Mouse (Mus musculus): ENCODE data around the gene Olfr224.
"Not testable (repeated sequence)": the region's sequence is repeated elsewhere in the genome, so short reads cannot be mapped to it uniquely, and the experiment has no call there.

Olfr224 gene

DNA sequence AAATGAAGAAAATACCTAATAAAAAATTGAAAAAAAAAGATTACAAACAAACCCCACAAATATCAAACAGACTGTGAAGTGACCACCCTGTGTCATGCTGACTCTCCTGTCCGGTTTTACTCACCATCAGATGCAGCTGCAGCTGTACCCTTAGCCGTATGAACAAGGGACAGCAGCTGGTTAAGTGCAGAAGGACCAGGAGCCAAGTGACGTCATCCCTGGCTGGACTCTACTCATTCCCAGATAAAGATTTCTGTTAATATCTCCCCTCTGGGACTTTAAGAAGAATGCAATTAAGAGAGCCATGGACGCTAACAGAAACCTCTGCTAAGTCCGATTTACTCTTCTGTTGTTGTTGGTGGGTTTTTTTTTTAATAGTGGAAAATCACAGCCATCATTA lies at the start of gene Olfr224:
Olfr224 (minus strand) TSS at position 149 of the 400 bp plus-strand sequence.
- DNase-seq, result no peak

DNA sequence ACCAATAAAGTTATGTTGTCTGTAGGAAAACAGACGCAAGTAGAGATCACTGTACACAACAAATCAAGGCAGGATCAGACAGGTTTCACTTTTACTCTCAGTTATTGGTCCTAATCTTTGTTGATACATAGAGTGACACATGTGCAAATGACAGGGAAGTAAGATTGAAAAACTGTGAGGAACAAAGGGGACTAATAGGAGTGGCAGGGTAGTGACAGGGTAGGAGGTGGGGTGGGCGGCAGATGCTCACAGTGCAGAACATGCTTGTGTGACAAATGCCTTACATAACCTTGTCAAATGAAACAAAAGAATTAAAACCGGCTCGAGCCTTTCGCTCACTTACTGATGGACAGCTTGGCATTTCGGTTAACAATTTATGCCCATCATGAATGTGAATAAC lies 48.4 kb upstream of the Olfr224 start:
- no peak for DNase-seq

DNA sequence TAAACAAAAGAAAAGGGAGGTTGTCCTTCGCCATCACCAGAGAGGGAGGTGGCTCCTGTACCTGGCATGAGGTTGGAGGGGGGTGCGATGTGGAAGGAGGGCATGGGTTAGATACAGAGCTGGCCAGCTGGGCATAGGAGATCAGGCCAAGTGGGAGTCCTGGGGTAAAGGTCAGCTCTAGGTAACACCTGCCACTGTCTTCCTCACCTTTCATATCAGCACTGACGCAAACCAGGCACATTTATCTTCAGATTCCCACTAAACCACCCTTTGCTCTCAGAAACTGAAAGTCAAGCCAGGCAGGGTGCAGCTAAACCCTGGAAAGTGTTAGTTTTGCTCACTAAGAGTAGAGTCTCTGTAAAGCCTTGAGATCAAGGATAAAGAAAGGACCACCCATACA lies 48.0 kb upstream of the Olfr224 start:
- no peak for DNase-seq

DNA sequence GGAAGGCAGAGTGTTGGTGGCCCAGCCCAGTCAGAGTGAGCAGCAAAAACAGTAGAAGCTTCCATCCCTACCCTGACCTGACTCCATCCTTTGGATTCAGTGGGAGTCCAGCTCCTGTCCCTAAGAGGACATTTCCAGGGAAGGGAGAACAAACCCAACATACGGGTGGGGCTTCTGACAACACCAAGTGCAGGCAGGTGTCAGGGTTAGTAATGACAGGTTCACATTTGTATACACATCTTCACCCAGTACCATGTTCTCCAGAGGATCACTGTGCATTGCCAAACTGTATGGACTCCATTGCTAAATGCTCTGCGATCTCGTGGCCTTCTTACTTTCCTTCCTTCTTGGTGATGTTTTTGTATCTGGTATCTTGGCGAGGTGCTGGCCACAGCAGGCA lies 45.6 kb upstream of the Olfr224 start, which contains the start of gene 2210407C18Rik:
2210407C18Rik (minus strand) TSS at position 101 of the 400 bp plus-strand sequence.
- DNase-seq, result no peak

DNA sequence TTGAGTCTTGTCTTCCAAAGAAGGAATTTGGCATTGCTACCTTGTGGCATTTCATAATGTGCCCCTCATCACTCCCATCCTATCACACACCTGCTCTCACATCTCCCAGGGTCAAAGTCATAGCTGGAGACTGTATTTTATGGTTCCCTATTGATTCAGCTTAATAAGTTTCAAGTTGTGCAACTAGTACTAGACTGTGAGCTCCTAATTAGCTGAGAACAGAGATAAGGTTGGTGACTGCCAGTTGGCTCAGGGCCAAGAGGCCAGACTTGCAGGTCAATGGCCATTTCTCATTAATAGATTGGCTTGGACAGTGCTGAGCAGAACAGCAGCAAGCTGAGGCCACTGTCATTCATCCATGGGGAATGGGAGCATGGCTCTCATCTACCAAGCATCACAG lies 44.2 kb upstream of the Olfr224 start:
- DNase-seq, result no peak

DNA sequence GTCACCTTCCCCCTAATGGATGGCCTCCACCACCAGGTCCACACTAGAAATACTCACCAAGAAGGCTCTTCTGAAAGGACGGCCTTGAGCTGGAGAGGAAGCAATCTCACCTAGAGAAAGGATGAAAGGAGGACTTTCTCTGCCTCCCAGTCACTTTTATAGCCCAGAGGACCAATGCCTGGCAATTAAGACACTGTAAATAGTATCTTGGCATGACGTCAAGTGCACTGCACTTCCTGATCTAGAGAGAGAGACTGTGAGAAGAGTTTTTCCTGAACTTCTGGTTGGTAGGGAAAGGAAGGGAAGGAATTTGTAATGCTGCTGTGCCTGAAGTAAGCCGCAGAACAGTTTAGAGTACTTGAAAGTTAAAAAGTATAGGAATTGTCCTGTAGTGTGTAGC lies 43.0 kb upstream of the Olfr224 start:
- DNase-seq, result no peak

DNA sequence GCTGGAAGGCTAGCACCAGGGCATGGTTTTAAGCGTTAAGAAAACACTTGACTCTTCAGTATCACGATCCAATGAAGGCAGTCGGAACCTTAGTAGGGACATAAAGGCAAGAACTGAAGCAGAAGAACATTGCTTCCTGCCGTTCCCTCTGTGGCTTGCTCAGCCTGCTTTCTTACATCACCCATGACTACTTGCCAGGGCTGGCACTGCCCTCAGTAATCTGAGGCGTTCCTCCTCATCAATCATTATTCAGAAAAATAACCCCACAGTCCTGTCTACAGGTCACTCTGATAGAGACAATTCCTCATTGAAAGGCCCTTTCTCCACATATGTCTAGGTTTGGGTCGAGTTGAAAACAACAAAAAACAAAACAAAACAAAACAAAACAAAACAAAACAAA lies 36.7 kb upstream of the Olfr224 start:
- no peak for DNase-seq

DNA sequence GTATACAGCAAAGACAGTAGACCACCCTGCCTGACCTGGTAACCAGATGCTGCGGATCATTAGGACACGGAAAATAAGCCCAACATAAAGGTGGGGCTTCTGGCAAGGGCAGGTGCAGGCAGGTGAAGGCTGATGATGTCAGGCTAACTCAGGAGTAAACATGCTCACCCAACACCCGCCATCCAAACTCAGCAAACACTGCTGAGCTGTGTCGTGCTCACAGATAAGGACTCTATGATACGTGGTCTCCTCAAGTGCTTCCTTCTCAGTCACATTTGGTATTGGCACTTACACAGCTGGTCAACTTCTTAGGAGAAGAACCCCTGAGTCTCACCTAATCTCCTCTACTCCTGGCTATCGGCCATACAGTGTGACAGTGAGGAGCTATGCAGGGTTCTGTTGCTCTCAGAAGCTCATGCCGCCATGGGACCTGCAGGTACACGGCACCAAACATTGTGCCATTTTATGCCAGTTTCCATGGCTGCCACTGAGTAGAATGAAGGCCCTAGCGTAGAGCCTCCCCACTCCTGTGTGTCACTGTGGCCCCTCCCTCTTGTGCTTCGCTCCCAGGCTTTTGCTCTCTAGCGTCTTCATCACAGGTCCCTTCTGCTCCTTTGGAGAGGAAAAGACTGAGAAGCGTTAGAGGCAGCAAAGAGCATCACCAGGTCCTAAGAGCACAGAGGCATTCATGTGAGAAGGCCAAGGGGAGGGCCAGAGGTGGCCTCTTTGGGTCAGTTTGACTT lies 36.0 kb upstream of the Olfr224 start:
- DNase-seq, result no peak

DNA sequence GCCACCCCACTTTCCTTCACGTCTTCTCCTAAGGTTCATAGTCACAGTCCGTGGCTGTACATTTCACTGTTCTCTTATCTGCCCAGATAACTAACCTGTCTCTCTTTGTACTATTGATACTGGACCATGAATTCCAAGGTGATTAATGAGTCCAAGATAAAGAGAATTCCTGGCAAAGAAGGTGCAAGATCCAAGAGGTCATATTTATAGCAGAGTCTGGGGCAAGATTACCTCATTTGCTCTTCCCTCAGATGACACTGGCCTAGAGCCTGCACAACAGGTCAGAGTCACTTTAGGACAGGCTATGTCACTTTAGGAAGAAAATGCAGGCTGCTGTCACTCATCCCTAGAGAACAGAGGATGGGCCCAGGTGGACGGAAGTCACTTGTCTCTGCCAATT lies 34.9 kb upstream of the Olfr224 start:
- no peak for DNase-seq

DNA sequence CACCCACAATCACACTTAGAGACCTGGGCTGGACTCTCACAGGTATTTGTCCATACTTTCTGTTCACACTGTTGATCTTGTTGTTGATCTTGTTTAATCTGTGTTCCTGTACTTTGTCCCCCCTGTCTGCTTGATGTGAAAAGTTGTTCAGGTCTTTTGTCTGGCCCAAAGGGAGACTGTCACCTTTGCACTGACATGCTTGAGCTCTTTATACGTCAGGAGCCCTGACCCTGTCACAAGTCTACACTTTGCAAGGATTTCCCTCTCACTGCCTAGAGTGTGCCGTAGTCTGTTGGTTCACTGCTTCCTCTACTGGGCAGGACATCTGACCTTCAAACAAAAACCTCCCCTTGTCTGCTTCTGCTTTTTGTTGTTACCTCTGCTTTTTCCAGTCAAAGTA lies 34.3 kb upstream of the Olfr224 start:
- no peak for DNase-seq

DNA sequence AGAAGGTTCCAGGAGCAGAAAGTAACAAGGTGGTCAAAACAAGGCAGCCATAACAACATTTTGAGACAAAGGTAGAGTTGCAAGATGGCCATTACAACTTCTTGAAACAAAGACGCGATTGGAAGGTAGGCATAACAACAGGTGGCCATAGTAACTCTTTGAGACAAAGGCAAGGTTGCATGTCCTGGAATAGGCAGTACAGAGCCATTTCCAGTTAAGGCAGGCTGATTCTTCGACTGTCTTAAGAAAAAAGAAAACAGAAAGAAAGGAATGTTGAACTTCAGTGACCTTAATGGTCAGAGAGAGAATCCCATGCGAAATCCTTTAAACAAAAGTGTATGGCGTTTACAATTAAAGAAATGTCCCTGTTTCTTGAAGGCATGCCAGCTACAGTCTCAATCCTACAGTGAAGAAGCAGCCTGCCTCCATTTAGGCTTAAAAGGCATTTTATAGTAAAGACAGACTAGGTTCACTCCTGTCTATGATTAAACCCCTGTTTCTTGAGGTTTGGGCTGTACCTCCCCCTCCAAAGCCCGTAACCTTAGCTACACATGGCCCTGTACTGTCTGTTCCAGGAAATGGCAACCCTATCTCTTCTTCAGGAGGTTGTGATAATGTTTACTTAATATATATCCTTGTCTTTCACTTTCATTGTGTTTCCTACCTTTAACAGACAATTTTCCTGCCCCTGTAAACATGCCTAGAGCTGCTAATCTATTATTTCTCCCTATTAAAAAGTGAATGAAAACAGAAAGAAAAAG lies 32.6 kb upstream of the Olfr224 start:
- DNase-seq, result no peak

DNA sequence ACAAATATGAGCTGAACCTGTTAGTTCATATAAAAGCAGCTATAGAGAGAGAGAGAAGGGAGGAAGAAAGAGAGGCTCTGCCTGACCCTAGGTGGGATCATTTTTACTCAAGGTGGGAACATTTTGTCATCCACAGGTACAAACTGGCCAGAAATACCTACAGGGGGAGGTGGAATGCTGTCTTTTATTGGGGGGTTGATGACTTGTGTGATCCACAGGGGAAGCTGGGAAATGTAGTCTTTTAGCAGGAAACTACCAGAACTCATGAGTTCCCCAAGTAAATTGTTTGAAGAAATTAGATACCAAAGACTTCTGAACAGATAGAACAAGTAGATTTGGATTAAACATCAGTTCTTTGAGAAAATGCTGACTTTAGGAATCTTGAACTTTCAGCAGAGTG lies 31.7 kb upstream of the Olfr224 start:
- no peak for DNase-seq

DNA sequence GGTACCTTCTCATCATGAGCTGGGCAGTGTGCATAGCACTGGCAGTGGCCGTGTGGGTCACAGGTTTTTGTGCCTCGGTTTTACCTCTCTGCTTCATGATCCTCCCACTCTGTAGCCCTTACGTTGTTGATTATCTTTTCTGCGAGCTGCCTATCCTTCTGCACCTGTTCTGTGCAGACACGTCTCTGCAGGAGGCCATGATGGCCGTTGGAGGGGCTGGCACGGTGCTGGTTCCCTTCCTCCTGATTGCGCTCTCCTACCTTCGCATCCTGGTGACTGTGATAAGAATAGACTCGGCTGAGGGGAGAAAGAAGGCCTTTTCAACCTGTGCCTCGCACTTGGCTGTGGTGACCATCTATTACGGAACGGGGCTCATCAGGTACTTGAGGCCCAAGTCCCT lies 27.5 kb upstream of the Olfr224 start:
- no peak for DNase-seq

DNA sequence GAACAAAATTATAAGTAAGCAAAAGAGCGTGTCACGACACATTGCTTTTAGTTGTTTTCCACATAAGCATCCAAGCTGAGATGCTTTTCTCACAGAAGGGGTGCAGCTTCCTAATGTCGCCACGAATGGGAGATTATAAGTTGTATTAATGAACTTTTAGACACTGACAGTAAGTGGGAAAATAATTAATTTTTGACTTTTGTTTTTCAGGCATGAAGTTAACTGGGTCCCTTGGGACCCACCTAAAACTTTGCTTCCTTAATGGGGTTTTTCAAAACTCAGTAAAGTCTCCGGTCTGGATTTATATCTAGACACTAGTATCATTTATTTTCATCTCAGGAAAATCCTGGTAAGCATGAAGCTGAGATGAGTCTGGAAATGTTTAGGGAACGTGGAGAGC lies 24.5 kb upstream of the Olfr224 start, which contains the start of gene Olfr324:
Olfr324 (plus strand) TSS at position 301 of the 400 bp plus-strand sequence.
- no peak for DNase-seq

DNA sequence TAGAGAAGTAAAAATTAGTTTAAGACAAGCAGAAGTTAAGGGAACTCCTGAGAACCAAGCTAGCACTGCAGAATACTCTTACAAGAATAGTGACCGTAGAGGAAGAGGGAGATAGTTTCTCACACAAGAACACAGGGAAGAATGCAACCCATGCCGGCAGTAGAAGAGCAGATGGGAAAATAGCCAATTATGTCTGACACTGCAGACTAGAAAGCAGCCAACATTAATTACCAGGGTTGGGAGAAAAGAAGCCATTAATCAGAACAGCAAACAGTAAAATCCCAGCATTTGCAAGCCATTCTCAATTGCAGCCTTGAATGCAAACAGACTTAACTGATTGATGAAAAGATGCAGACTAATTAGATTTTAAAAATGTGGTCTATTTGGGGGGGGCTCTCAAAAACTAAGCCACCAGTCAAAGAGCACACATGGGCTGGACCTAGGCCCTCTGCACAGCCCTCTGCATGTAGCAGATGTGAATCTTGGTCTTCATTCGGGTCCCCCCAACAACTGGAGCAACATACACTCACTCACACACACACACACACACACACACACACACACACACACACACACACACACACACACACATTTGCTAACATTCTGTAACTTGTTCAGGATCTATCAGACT lies 18.4 kb upstream of the Olfr224 start:
- DNase-seq, result no peak

DNA sequence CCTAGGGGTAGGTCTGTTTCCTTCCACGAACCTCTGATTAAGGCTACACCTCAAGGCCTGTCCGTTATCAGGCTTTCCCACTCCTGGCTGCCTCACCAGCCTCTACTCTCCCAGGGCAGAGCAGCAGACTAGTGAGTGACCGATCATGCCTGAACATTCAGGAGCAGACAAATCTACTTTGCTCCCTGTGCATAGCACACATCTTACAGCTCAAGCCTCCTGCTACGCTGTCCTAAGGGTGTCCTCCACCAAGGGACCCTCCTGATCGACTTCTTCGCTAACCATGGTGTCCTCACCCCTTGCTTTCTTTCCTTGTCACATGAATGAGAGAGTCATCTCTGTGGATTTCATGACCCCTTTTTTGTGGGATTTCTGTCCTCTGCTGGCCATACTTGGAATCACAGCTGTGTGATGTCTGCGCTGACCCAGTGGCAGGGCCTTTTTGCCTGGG lies 17.6 kb upstream of the Olfr224 start:
- DNase-seq, result peak; percentile 23 to 41

DNA sequence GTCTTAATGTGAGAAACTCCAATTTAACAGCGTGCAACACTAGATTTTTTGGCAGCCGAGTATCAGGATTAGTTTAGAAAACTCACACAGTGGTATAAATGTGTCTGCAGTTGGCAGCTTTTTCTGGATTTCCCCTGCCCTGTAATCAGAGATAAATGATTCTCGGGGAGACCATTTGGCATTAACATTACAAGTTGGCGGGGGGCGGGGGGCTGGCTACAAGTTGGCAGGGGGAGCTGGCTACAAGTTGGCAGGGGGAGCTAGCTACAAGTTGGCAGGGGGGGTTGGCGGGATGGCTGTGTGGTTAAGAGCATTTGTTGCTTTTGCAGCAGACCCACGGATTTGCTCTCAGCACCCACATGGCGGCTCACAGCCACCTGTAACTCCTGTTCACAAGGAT lies 8.3 kb upstream of the Olfr224 start:
- no peak for DNase-seq

DNA sequence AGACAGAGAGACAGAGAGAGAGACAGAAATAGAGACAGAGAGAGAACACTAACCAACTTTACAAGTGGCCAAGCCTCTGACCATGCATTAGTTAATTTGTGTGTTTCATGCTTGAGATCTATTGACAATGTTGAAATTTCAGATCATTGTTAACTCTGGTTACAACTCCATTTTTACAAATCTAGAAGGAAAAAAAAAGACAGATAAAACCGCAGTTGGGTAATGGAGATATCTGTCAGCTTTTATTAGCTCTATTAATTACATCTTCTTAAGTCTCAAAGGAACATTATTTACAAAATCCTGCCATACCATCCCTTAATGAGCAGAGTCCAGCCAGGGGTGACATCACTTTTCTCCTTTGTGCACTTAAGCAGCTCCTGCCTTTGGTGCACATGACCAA lies 7.1 kb upstream of the Olfr224 start, which contains the start of gene Olfr325:
Olfr325 (plus strand) TSS at position 301 of the 400 bp plus-strand sequence.
- DNase-seq, result no peak

DNA sequence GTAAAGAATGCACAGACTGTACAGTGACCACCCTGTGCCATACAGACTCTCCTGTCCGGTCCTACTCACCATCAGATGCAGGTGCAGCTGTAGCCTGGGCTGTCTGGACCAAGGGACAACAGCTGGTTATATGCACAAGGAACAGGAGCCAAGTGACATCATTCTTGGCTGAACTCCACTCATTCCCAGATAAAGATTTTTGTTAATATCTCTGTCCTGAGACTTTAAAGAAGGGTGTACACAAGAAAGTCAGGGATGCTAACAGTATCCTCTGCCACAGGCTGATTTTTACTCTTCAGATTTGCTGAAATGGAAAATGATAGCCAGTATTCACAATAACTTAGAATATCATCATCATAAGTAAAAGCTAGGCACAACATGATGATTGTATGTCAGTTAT lies 14.8 kb downstream of the Olfr224 start, which contains the start of gene Olfr328:
Olfr328 (minus strand) TSS at position 101 of the 400 bp plus-strand sequence.
- no peak for DNase-seq

DNA sequence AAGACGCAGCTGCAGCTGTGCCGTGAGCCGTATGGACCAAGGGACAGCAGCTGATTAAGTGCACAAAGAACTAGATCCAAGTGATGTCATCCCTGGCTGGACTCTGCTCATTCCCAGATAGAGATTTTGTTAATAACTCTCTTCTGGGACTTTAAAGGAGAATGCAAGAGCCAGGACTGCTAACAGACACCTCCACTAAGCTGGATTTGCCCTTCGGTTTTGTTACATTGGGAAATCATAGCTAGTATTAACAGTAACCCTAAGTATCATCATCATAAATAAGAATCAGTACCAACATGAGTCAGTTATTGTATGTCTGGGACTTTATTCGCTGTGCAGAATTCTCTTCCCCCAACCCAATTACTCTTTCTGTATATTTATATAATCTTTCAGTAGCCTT lies 24.0 kb downstream of the Olfr224 start, which contains the start of gene Olfr329-ps:
Olfr329-ps (minus strand) TSS at position 101 of the 400 bp plus-strand sequence.
- DNase-seq, result no peak

DNA sequence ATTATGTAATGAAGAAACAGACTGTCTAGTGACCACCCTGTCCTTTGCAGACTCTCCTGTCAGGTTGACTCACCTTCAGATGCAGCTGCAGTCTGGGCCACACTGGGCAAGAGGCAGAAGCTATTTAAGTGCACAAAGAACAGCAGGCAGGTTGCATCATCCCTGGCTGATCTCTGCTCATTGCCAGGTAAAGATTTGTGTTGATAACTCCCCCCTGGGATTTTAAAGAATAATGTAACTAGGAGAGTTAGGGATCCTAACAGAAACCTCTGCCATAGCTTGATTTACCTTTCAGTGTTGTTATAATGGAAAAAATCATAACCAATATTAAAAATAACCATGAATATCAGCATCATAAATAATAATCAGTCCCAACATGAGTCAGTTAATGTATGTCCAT lies 35.6 kb downstream of the Olfr224 start, which contains the start of gene Olfr330:
Olfr330 (minus strand) TSS at position 101 of the 400 bp plus-strand sequence.
- DNase-seq, result not testable (repeated sequence)

DNA sequence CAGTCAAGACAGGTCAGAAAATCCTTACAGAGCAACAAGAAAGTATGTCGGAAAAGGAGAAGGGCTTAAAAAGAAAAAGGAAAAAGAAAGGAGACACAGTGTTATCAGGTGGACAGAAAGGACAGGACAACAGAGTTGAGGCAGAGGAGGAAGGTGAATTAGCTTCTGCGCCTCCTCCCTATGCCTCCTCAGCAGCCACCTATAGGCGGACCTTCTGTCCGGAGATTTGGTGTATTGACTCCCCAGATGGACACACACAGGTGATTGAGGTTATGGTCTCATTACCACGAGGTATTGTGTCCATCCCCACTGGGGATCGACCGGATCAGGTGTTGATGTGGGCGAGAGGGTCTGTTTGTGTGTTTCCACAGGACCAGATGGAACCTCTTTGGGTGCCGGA lies 50.6 kb downstream of the Olfr224 start:
- DNase-seq, result peak; percentile 5 to 16

DNA sequence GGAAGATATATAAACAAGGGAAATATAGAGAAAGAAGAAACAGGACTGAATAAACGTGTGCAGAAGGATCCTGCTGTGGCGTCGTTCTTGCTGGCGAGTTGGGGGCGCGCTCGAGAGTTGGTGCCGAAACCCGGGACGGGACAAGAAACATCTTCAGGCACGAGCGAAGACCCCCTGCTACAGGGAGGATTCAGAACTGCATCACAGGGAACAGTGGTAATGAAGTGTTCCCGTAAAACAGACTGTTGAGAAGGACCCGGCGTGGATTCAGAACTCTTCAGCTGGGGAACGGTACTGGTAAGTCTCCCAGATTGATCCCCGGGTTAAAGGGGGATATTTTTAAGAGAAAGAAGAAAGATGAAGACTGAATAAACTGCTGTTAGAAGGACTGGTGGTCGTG lies 51.4 kb downstream of the Olfr224 start:
- DNase-seq, result peak; percentile 59 to 66
